Mouse (Mus musculus): ENCODE measurements around the gene Fes. TPM values are rescaled to one million over a fixed set of nuclear protein-coding genes. Genes with fewer than 3 reads are reported as not detected.

The Fes gene
- polyA plus RNA-seq, 1 experiment, result 5.9 TPM

GRCm38 (mm10) chr7:80407712-80408111 lies 20.0 kb upstream of the Fes start:
- no peak overlapping the region for H3K4me3 ChIP-seq (ENCODE audit: insufficient read depth, low read length)
- H3K27ac ChIP-seq (ENCODE audit: insufficient read depth, low read length), result no peak overlapping the region
- TF ChIP-seq CTCF (IDR thresholded peaks at IDR 0.05; ENCODE audit: extremely low read depth, insufficient read depth, low read length) (no peak), POLR2A (IDR thresholded peaks at IDR 0.05; ENCODE audit: extremely low read depth, insufficient read depth, low read length) (no peak)
- no peaks in the 10 kb centered on the region for H3K4me1 ChIP-seq (ENCODE audit: control insufficient read depth, insufficient read depth, low read length)

GRCm38 (mm10) chr7:80406186-80406585 lies 18.4 kb upstream of the Fes start:
- TF ChIP-seq POLR2A (IDR thresholded peaks at IDR 0.05; ENCODE audit: extremely low read depth, insufficient read depth, low read length) (no peak), CTCF (IDR thresholded peaks at IDR 0.05; ENCODE audit: extremely low read depth, insufficient read depth, low read length) (no peak)
- Histone ChIP-seq H3K27ac (ENCODE audit: insufficient read depth, low read length) (no peak overlapping the region), H3K4me3 (ENCODE audit: insufficient read depth, low read length) (no peak overlapping the region), H3K4me1 (ENCODE audit: control insufficient read depth, insufficient read depth, low read length) (no peaks in the 10 kb centered on the region)

GRCm38 (mm10) chr7:80405188-80405695 lies 17.5 kb upstream of the Fes start, which contains the start of gene Furin:
Furin (minus strand) TSS chr7:80405436.
- Histone ChIP-seq H3K4me1 (ENCODE audit: control insufficient read depth, insufficient read depth, low read length) (peaks cover 4% of the 10 kb centered on the region; the same call in 1 of the 2 replicates), H3K27ac (ENCODE audit: insufficient read depth, low read length) (no peak within 1 kb of the TSS), H3K4me3 (ENCODE audit: insufficient read depth, low read length) (no peak within 1 kb of the TSS)
- no peak for TF ChIP-seq POLR2A (IDR thresholded peaks at IDR 0.05; ENCODE audit: extremely low read depth, insufficient read depth, low read length)
- no peak for TF ChIP-seq CTCF (IDR thresholded peaks at IDR 0.05; ENCODE audit: extremely low read depth, insufficient read depth, low read length)

GRCm38 (mm10) chr7:80404101-80404894 lies 16.6 kb upstream of the Fes start:
- TF ChIP-seq POLR2A (IDR thresholded peaks at IDR 0.05; ENCODE audit: extremely low read depth, insufficient read depth, low read length) (no peak), CTCF (IDR thresholded peaks at IDR 0.05; ENCODE audit: extremely low read depth, insufficient read depth, low read length) (no peak)
- Histone ChIP-seq H3K4me1 (ENCODE audit: control insufficient read depth, insufficient read depth, low read length) (peaks cover 5% of the 10 kb centered on the region; the same call in 1 of the 2 replicates), H3K27ac (ENCODE audit: insufficient read depth, low read length) (no peak overlapping the region), H3K4me3 (ENCODE audit: insufficient read depth, low read length) (no peak overlapping the region)

GRCm38 (mm10) chr7:80403551-80403950 lies 15.8 kb upstream of the Fes start:
- TF ChIP-seq CTCF (IDR thresholded peaks at IDR 0.05; ENCODE audit: extremely low read depth, insufficient read depth, low read length), result no peak
- no peak for TF ChIP-seq POLR2A (IDR thresholded peaks at IDR 0.05; ENCODE audit: extremely low read depth, insufficient read depth, low read length)
- no peak overlapping the region for H3K27ac ChIP-seq (ENCODE audit: insufficient read depth, low read length)
- peaks cover 9% of the 10 kb centered on the region; the same call in 1 of the 2 replicates for H3K4me1 ChIP-seq (ENCODE audit: control insufficient read depth, insufficient read depth, low read length)
- peak overlapping the region; percentile 56; the same call in 1 of the 2 replicates for H3K4me3 ChIP-seq (ENCODE audit: insufficient read depth, low read length)

GRCm38 (mm10) chr7:80402651-80403321 lies 15.0 kb upstream of the Fes start:
- TF ChIP-seq CTCF (IDR thresholded peaks at IDR 0.05; ENCODE audit: extremely low read depth, insufficient read depth, low read length), result no peak
- no peak for TF ChIP-seq POLR2A (IDR thresholded peaks at IDR 0.05; ENCODE audit: extremely low read depth, insufficient read depth, low read length)
- peak overlapping the region; percentile 84 for H3K27ac ChIP-seq (ENCODE audit: insufficient read depth, low read length)
- peaks cover 9% of the 10 kb centered on the region for H3K4me1 ChIP-seq (ENCODE audit: control insufficient read depth, insufficient read depth, low read length)
- peak overlapping the region; percentile 56 for H3K4me3 ChIP-seq (ENCODE audit: insufficient read depth, low read length)

GRCm38 (mm10) chr7:80401860-80402641 lies 14.3 kb upstream of the Fes start:
- peak overlapping the region; percentile 95 for H3K27ac ChIP-seq (ENCODE audit: insufficient read depth, low read length)
- H3K4me1 ChIP-seq (ENCODE audit: control insufficient read depth, insufficient read depth, low read length), result peaks cover 11% of the 10 kb centered on the region
- H3K4me3 ChIP-seq (ENCODE audit: insufficient read depth, low read length), result peak overlapping the region; percentile 56
- no peak for TF ChIP-seq CTCF (IDR thresholded peaks at IDR 0.05; ENCODE audit: extremely low read depth, insufficient read depth, low read length)
- TF ChIP-seq POLR2A (IDR thresholded peaks at IDR 0.05; ENCODE audit: extremely low read depth, insufficient read depth, low read length), result no peak

GRCm38 (mm10) chr7:80401041-80401859 lies 13.5 kb upstream of the Fes start:
- H3K4me3 ChIP-seq (ENCODE audit: insufficient read depth, low read length), result peak overlapping the region; percentile 56
- TF ChIP-seq POLR2A (IDR thresholded peaks at IDR 0.05; ENCODE audit: extremely low read depth, insufficient read depth, low read length) (no peak), CTCF (IDR thresholded peaks at IDR 0.05; ENCODE audit: extremely low read depth, insufficient read depth, low read length) (no peak)
- peaks cover 11% of the 10 kb centered on the region for H3K4me1 ChIP-seq (ENCODE audit: control insufficient read depth, insufficient read depth, low read length)
- H3K27ac ChIP-seq (ENCODE audit: insufficient read depth, low read length), result peak overlapping the region; percentile 95; the same call in 1 of the 2 replicates

Measured in cortical plate, adult 2 months (tissue).